Comparison of ENCODE assay signal across 1 mouse cellular context in the genomic region with DNA sequence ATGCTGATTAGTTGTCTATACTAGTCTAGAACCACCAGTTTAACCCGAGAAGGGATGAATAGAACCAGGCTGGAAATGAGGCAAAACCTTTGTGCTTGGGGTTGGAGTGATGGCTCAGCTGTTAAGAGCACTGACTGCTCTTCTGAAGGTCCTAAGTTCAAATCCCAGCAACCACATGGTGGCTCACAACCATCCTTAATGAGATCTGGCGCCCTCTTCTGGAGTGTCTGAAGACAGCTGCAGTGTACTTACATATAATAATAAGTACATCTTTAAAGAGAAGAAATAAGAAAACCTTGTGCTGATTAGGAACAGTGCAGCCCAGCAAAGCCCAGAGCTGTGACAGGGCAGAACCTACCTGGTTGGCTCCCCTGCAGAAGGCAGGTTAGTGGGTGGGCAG. TPM values are rescaled to one million over a fixed set of nuclear protein-coding genes. Genes with fewer than 3 reads are reported as not detected.
"Had no signal": no experiment of that assay in that cellular context is flagged by ENCODE, and none has a peak within 500 bp of the region (broad histone marks: within the 10 kb centered on the region; RNA-seq: fewer than 3 reads in every experiment).

No protein-coding gene starts in this region.

RNA-seq across cellular contexts. Expression of gene Catip, which starts 35.0 kb away (rescaled TPM):
- total RNA-seq: megakaryocyte-erythroid progenitor cell, adult 5-6 weeks had no signal
